Mouse (Mus musculus): Measurements from ENCODE around the gene Gpc3. TPM values are rescaled to one million over a fixed set of nuclear protein-coding genes. Genes with fewer than 3 reads are reported as not detected.
A peak's percentile ranks its signal among the peaks of the same experiment; 100 is the strongest.

Gpc3 gene
- polyA plus RNA-seq, 1 experiment = 55.9 TPM

DNA sequence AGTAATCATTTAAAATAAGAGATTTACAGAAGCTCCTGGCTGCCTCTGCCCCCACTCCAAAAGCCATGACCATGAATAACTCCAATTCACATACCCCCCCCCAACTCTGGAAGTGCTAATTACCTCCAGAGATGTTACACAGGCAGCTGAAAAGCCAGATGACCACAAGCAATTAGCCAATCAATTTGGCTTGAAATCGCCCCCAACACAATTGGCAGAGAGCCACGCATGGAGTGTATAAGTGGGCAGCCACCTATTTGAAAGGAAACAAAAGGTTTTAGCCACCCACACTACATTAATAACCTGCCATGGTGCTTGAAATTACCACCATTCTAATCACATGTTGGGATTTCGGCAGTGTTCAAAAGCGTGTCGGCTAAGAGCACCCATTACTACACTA, 55.2 kb downstream of the Gpc3 start:
- no peak for DNase-seq (ENCODE audit: low spot score)

DNA sequence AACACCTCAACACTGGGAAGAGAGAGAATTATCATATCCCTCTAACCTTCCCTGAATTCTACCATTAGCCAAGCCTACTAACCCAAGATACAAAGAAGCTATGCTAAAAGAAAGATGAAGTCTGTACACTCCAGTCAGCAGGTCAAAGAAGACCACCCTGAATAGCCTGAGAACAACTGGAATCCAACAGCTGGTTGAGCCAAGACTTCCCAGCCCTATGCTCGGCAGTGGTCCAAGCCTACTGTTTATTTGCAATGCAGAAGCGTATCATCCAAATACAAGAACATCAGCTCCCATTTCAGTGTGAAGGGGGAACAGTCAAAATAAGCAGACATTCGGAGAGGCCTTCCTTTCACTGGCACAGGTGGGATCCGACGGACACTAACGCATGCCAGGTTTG, 56.3 kb downstream of the Gpc3 start:
- no peak for DNase-seq (ENCODE audit: low spot score)

DNA sequence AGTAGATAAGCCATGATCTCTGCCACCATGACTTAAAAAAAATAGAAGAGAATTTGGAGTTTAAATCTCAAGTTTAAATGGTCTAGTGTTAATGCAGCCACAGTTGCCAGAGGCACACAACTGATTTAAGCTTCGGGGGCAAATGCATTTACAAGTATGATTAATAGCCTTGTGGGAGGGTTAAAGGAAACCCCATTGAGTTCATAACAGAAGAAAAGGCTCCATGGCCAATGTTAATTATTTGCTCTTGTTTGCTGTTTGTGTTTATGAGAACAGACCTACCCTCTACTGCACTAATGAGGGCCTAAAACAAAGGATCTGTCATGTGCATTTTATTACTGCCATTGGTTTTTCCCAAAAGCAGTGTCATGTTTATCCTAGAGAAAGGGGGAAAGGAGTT, 62.5 kb downstream of the Gpc3 start:
- DNase-seq (ENCODE audit: low spot score) = no peak

DNA sequence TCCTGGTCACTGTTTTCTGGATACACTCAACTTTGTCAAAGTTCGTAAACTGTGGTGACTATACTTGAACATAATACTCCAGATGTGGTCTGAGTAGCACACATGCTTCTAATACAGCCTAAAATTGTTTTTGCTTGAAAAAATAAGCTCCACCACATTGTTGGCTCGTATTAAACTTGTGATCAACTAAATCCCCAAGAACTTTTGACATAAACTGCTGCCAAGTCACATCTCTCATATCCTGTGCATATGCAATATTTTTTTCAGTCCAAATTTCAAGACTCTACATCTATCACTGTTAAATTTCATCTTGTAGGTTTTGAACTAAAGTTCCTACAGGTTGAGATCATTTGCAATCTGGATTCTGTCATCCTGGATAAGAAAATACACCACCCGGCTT, 69.1 kb downstream of the Gpc3 start:
- no peak for DNase-seq (ENCODE audit: low spot score)

DNA sequence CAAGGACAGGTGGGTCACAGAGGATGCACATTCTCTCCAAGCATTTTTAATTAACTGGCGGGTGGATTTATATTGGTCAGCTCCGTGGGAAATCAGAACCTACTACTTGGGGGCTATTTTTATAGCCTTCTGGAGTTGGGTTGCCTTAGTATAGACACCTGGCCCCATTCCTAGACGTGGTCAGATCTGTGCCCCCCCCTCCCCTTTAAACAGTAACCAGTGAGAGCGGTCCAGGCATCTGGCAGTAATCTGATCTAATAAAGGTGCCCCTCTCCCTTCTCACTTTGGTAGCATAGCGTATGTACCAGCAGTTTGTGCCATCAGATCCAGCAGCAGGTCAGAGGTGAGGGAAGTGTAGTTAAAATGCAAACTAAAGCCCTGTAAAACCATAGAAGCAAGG, 76.5 kb downstream of the Gpc3 start:
- DNase-seq (ENCODE audit: low spot score) = no peak

DNA sequence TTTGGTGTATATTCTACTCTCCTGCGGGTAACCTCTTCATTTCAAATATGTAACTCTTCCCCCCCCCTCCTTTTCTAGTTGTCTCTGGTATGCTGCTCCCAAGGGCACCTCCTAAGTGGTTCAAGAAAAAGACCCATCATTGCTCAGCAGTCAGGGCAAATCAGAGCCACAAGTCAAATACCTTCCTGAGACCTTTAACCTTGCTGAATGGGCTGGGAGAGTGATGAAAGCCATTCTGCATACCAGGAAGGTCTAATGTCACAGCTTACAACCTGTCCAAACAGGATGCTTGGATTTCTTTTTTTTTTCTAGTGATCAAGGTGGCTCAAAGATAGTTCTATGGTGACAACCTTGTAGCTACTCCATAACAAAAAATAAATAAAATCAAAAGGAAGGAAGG, 80.0 kb downstream of the Gpc3 start:
- no peak for DNase-seq (ENCODE audit: low spot score)

DNA sequence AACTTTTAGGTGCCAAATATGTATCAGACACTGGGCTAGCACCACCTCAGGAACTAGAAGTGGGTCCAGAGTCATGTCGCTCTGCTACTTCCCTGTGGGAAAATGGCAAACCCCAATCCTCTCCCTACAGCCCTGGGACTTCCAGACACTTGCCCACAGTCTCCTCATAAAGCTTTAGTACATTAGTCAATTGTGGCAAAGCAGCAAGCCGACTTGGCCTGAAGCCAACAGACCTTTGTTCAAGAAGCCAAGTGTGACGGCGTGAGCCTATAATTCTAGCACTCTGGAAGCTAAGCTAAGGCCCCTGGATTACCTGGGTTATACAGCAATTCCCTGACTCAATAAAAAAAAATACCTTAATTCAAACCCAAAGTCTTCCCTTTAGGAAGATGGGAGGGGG, 80.7 kb downstream of the Gpc3 start:
- no peak for DNase-seq (ENCODE audit: low spot score)

DNA sequence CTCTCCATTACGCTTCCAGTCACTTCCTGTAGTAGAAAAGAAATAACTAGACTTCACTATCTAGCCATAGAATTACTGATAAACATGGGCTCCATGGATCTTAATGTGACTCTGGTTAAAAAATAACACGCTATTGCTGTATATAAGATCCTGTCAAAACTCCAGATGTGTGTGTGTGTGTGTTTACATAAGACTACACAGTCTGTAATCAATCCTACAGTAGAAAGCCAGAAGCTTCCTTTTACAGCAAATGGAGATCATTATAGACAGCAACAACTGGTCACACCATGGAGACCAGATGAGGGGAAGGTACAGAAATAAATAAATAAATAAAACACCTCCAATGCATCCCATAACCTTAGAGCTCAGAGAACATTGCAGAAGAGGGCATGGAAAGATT, 81.6 kb downstream of the Gpc3 start:
- DNase-seq (ENCODE audit: low spot score) = no peak

DNA sequence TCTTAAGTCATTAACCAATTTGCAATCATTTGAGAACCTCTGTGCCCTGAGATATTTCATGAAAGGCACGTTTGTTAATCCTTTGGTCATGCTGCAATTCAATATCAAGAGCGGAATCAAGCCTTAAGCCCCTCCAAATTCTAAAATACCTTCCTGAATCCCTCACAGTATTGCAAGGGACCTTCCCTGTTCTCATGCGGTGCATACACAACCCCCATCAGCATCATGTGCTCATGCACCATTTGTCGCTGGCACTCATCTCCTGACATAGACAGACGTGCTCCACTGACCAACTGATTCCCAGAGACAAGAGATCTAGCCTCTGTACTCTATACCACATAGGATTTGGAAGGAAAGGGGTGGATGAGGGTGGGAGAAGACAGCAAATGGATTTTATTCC, 87.7 kb downstream of the Gpc3 start:
- no peak for DNase-seq (ENCODE audit: low spot score)

DNA sequence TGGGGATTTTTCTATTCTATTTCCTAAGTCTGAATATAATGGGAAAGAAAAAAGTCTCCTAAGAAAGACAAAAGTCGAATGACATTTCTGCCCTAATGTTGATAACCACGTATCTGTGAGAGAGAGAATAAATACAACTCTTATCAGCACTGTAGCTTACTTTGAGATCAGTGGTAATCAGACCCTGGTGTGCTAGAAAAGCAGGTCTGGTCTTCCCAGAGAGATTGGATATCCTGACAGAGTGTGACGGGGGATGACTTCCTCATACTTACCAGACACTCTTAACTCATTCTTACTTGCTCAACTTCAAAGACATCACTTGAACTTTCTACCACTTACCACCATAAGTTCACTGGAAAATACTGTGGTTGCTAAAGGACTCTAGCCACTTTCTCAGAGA, 88.6 kb downstream of the Gpc3 start:
- DNase-seq (ENCODE audit: low spot score) = no peak

DNA sequence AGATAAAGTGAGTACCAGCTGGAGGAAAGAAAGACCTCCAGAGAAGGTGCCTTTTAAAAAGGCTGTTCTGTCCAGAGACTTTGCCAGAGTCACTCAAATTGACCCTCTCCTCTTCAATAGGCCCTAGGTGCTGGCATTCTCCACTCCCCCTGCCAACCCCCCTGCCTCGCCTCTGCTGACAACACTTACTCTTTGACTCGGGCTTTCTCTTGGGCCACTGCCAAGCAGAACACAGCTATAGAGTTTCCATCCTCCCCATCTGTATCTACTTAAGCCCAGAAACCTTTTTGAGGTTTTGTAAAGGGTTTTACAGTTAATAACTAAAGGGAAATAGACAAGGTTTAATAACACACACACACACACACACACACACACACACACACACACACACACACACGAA, 99.2 kb downstream of the Gpc3 start:
- no peak for DNase-seq (ENCODE audit: low spot score)

DNA sequence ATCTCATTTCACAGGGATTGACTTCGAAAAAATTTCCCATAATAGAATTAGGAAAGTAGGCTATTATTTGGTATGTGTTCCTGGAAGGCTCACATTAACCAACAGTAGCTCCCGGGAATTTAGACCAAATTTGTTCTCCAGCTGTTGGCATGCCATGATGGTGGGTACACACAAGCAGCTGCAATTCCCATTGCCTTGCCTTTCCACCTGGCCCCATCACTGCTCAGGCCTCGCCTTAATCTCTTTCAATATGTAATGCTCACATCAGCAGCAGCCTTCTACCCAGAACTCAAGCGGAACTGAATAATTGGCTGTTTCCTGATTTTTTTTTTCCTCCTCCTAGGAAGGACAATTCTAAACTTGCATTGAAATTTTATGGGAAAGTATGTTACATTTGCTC, 102.6 kb downstream of the Gpc3 start:
- DNase-seq (ENCODE audit: low spot score) = no peak

DNA sequence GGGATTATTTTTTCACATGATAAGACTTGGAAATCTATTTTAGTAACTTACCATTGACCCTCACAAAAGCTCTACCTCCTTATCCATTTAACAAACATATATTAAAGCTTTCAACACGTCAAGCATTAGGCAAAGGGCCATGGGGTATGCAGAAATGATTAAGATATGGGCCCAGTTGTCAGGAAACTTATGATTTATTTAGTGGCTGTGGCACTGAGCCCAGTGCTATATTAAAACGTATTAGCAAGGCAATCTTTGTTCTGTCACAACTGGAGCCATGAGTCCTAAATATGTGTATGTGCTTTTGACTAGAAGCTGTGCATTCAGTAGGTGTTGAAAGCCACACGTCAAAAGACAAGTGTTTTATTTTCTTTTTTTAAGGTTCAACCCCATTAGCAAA, 109.9 kb downstream of the Gpc3 start:
- DNase-seq (ENCODE audit: low spot score) = no peak

DNA sequence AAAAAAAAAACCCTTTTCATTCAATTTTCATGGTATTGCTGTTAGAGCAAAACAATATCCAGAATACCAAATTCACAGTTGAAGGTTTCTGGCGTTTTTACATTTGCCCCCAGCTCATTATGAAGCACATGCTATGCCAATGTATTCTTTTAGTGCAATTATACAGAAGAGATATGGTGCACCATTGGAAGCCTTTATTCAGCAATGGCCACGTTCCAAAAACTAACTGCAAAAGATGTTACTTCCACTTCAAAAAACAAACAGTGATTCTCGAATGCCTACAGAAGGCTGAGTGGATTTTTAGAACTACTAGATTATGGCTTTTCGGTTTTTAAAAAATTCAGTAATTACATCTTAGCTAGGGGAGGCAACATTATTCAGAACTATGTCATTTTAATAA, 124.3 kb downstream of the Gpc3 start:
- DNase-seq (ENCODE audit: low spot score) = no peak

DNA sequence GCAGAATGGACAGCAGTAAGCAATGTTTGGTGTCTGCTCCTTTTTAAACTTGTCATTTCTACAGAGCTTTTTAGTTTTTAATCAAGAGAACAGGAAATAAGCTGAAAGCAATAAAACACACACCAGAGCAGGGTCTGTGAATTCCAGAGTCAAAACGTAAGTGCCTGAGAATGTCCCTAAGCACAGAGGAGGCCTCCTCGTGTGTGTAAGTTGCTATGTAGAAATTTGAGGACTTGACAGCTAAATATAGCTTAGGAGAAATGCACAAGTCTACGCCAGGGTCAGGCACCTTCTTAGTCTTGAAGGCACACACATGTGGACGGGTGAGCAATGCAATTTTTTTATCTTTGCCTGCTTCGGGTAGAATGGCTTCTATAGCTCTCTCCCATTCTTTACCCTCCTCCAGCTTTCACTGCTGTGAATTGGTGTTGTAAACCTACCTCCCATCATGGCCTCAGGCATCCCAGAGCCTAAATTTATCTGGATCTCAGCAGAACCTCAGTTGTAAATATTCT, 158.6 kb downstream of the Gpc3 start:
- no peak for DNase-seq (ENCODE audit: low spot score)

DNA sequence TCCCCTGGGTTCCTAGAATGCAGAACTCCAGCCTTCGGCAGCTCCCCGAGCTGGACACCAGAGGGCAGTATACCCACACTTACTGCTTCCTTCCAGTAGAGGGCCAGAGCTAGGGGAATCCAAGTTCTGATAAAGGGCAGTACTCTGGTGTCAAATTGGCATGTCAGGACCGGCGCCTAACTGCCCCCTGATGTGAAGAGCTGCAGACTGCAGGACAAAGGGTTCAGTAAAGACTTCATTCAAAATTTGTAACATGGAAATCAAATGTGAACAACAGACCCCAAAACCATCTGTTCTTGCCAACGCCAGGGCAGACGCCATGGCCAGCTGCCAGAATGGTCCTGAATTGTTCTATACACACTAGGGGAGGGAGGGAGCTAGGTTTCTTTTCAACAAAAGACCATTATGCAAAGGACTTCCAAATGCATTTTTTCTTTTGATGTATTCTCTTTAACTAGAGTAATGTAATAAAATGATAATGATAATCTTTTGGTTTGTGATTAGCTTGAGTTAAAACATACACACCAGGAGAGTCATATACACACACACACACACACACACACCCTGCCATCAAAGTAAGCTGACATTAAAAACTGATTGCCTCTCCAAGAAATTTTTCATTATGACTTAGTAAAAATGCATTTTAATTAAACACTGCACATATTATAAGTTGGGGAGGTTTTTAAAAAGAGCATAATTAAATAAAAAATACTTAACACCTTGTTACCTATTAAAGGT, 160.1 kb downstream of the Gpc3 start:
- peak; percentile 34 for DNase-seq (ENCODE audit: low spot score)

DNA sequence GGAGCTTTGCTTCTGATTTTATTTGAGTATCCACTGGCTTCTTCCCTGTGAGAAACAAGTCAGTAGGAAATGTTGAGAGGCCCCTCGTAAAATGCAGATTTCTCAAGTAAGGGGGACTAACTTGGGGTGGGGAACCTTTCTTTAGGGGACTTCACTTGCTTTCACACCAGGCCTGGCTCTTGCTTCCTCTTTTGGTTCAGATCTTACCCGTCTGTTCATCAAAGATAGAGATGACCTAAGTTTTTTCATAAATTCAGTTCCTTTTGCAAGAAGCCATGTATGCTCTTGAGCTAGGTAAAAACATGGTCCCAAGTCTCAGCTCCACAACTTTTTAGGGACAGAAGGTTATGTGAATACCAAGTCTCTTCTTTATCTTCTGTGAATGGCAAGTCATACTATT, 164.6 kb downstream of the Gpc3 start:
- no peak for DNase-seq (ENCODE audit: low spot score)

DNA sequence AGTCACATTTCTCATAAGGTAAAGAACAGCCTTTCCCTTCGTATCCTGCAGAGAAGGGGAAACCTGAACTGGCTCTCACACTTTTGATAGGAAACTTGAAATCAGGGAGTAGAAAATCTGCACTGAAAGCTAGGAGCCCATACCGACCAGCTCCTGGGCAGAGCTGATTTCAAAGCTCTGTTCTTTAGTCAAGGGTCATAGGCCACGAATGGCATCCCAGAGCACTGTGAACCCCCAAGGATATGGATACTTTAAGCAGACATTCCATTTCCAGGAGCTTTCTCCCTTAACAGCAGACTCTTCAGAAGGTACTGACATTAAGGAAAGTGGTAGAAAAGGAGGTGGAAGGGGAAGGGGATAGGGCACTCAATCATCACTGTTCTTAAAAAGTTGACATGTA, 165.3 kb downstream of the Gpc3 start:
- no peak for DNase-seq (ENCODE audit: low spot score)

DNA sequence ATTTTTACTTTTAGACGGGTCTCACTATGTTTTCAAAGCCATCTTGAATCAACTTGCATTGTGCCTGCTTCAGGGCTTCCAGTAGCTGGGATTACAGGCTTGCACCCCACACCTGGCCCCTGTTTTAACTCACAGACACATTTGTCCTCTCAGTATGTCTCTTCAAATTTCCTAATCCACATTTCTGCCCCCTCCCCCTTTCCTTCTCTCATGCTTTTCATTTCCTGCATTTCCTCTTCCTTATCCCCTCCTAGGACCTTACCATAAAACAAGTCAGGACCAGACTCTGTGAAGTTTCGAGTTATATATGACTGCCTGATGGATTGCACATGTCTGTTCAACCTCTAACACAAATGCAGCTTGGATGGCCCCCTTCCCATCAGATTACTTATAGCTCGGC, 167.2 kb downstream of the Gpc3 start:
- no peak for DNase-seq (ENCODE audit: low spot score)

DNA sequence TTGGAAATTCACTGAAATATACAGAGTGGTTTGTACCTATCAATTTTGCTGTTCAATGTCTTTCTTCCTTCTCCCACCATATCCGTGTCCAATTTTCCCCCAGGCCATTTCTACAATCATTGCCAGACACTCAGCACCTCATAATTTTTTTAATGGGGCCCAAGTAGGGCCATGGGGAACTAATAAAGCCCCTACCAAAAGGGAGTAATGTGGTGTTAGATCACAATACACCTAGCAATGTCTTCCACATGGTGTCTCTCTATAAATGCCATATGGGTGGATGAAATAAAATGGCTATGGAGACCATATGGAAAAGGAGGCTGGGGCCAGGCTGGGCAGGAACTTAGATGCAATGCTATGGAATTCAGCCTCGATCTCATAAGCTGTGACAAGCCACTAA, 168.8 kb downstream of the Gpc3 start:
- no peak for DNase-seq (ENCODE audit: low spot score)

DNA sequence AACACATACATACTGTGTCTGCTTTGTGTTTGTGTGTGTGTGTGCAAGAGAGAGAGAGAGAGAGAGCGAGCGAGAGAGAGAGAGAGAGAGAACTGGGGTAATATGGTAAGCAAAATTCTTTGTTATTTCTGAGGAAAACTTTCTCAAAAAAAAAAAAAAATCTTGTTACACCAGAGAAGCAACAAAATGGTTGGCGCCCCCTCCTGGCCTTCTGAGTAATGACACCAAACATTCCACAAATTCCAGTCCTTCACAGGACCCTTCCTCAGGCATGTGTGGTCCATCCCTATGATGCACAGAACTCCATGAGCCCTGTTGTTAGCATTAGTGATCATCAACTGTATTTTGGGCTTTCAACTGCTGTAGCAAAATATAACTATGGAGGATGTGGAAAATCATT, 172.0 kb downstream of the Gpc3 start:
- DNase-seq (ENCODE audit: low spot score) = no peak

DNA sequence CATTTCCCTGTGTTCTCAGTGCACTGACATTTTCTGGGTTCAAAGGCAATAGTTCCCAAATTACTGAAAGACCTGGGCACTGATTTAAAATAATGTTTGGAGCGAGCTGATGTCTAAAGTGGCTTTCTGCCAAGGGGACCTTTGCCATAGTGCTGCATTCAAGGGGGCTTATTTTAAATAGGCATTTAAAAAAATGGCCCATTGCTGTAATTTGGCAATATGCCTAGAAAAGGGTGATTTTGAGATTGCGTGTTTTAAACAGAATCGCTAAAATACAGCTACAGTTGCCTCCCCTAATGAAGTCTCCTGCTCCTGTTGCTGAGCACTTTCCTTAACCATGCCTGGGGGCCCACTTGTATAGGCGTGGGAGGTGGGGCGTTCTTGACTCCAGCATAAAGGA, 174.3 kb downstream of the Gpc3 start:
- DNase-seq (ENCODE audit: low spot score) = no peak

DNA sequence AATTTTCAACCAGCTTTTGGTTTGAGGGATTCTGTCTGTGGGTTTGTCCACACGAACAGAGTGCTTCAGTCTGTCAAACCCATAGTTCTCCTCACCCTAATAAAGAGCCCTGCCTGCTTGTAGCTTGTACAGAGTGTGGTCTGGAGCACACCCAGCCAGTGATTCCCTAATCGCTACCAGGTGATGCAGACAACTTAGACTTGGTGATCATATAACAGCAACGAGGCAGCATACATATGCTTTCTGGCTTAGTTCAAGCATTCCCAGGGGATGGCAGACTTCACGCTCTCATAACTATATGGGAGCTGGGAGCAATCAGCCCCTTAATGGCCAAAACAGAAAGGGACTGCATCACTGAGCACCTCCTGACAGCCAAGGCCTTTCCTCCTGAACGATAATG, 188.1 kb downstream of the Gpc3 start:
- DNase-seq (ENCODE audit: low spot score) = no peak

DNA sequence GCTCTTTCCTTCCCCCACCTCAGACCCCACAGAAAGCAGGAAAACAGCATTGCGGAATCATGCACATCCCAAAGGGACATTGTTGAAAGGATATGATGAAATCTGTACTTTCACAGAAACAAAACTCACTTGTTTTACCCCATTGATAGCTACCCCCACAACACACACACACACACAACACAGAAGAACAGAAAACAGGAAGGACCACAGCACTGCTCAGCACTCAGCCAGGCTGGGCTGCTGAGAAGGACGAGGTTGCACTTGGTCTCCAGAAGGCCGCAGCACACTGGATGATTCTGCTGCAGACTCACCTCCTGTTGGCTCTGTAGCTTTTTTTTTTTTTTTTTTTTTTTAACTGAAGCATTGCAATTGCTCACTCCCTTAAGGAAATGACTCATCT, 193.9 kb downstream of the Gpc3 start:
- no peak for DNase-seq (ENCODE audit: low spot score)

All from urinary bladder, adult 2 months (tissue).